Mouse (Mus musculus) left cerebral cortex, postnatal 25 days (tissue): ENCODE results near the gene Upk1b. TPM values are rescaled to one million over a fixed set of nuclear protein-coding genes. Genes with fewer than 3 reads are reported as not detected.
"Not testable (repeated sequence)": the region's sequence is repeated elsewhere in the genome, so short reads cannot be mapped to it uniquely, and the experiment has no call there.

Experiments
- DNase-seq, 2 experiments: peaks; one replicate each; pipeline ENCODE4 v3.0.0; 2022; ENCODE audit warnings: low spot score in 2 of 2, mixed read lengths in 1 of 2
- intact Hi-C: fragments of 180-260 bp; cut with DNase I; formaldehyde crosslinking; loops from one replicate; pipeline ENCODE4 v1.15.1; 2025
- total RNA-seq, 2 experiments: library from RNA; stranded (reverse); gene quantifications; 2 replicates each; pipeline ENCODE4 v1.2.3; 2021

Gene Upk1b
- total RNA-seq: 1 to 10 TPM; 1.8 to 1.9 TPM

DNA sequence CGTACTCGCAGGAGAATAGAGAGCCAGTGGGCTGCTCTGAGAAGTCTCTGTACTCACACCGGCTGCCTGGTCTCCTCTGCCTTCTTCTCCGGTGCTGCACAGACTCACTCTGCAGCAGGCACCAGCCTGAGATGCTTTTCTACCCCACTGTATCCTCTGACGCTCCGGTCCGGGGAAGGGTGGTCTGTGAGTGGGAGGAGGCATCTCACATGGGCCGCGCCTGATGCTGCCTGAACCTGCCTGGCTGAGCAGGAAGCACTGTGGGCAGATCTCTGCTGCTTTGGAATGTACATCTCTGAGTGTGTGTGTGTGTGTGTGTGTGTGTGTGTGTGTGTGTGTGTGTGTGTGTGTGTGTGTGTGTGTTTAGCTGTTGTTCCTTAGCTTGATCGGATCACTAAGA lies at the start of gene Upk1b:
Upk1b (minus strand) TSS at position 238 of the 400 bp plus-strand sequence.
- DNase-seq: no peak
- intact Hi-C loops: no loop called here

GRCm38 (mm10) chr16:38828649-38829048 lies 28.5 kb upstream of the Upk1b start, which contains the start of gene 4930435E12Rik:
Gene 4930435E12Rik, minus strand, starts transcription at chr16:38828749.
- intact Hi-C loops: no loop called here
- no peak for DNase-seq

GRCm38 (mm10) chr16:38812521-38812920 lies 12.4 kb upstream of the Upk1b start:
- DNase-seq: peak; percentile 60 to 72
- intact Hi-C loops: loop anchor here (5.0 to 10.0 kb wide), 3 partner anchors 78 to 275 kb away; no protein-coding TSS in a partner anchor

DNA sequence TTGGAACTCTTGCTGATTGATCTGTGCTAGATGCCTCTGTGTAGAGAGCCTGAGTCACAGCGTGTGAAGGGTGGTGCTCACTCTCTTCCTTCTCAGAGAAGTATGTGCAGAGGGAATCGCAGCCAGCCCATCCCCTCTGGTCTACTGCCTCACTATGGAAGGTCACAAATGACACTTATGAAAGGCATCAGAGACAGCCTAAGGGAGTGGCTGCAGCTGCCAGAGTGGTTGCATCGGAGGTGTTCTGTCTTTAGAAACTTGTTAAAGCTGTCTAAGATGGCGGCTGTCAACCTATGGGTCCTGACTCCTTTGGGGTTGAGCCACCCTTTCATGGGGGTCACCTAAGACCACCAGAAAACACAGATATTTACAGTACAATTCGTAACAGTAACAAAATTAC lies 10.1 kb upstream of the Upk1b start:
- intact Hi-C loops: loop anchor here (5.0 to 10.0 kb wide), 3 partner anchors 75 to 273 kb away; no protein-coding TSS in a partner anchor
- DNase-seq: no peak

DNA sequence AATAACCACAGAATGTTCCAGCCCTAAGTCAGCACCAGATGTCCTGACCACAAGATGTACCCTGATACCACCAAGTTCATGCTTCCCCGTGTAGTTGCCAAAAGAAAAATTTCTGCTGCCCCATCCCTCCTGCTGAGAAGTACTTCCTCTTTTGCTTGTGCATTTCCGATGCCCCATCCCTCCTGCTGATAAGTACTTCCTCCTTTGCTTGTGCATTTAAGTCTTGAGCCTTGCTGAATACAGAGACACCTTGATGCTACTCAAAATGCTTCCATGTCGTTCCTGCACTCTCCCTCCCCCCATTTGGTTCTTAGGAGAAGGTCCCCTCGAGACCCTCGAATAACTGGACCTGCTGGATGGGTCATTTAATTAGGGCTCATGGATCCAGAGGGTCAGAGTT lies 7.7 kb upstream of the Upk1b start:
- intact Hi-C loops, DNase-seq: not testable (repeated sequence)

DNA sequence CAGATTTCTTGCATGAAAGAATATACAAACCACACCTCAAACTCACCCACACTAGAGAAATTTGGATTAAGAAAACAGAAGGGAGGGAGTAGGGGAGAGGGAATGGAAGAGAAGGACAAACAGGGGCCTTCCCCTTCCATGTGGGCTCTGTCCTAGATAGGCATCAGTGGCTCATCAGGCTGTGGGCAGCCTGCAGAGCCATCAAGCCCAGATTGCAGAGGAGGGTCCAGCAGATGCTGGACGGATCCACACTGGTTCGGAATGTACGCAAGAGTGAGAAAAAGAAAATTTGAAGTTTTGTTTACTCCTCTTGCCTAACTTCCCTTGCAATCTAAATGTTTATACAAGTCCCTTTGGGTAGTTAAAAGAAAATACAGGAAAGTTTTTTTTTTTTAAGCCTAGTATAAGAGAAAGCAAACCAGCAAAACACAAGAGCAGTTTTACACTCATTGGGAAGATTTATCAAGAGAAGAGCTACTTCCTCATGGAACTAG lies 1.1 kb downstream of the Upk1b start:
- no peak for DNase-seq
- intact Hi-C loops: no loop called here

DNA sequence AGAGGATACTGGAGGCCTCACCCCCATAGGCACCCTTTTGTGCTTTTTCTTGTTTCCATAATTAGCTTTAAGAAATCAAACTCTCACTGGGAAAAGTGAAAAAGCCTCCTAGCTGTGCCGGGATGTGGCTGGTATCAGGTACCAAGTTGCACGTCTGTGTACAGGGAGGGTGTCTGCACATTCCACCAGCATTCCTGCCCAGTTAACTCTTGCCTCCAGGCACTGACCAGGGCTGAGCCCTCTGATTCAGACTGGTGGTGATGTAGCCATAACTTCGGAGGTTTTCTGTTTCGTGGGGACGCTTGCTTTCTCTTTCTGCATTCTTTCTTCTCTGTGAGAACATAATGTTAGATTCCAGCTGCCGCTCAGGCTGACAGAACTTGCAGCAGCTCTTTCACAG lies 7.0 kb downstream of the Upk1b start:
- no peak for DNase-seq
- intact Hi-C loops: no loop called here

- intact Hi-C loops: no loop called here
- no peak for DNase-seq
Observed at GRCm38 (mm10) chr16:38789966-38790365, 10.2 kb downstream of the Upk1b start.

DNA sequence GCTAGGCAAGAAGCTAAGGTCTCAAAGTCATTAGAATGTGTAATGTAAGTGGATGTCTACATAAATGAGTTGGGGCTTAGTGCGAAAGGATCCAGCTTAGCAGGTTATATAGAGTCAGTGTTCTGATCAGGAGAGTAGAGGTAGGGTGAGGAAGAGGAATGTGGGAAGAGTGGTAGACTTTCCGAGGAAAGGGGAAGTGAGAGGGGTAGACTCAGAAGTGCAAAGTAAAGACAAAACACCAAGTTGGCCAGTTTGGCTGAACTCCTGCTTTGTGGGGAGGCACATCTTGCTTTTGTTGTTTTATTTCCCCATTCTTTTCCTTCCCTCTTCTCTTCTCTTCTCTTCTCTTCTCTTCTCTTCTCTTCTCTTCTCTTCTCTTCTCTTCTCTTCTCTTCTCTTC lies 11.1 kb downstream of the Upk1b start:
- no peak for DNase-seq
- intact Hi-C loops: no loop called here

DNA sequence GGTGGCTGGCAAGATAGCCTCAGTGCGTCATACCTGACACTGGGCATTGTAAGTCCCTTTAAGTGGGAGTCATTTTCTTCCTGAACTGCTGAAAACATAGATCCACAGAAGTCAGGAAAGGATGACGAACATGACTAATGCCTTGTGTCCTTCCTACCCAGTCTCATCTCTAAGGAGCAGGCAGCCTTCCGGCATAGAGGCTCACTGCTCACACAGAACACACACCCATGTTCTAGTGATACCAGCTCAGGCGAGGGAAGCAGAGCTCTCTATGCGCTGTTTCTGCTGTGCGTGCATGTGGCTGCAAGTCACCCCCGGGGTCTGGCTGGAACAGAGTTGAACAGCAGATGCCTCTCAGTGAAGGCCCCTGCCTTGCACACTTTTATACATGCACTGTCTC lies 14.8 kb downstream of the Upk1b start:
- DNase-seq: peak in 1 of 2 experiments; percentile 18
- intact Hi-C loops: no loop called here

DNA sequence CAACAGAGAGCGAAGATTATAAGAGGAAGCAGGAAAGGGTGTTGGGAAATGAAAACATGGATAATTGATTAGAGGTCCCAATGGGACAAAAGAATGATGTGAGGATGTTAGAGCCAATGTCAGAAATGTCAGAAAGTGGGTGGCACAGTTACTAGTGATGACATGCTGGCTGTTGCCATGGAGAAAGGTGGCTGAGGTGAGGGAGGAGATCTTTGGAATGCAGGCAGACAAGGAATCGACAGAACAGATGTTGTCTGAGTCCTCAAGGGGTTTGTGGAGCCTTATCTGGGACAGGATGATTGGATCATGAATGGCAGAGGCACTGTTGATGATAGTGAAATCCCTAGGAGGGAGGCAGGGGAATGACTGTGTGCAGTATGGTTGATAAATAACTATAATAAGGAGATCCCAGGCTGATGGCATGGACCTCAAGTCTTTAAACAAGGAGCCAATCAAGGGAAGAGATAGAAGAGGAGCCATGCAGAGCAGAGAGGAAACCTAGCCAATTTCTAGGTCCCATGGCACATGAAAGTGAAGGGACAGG lies 17.5 kb downstream of the Upk1b start:
- intact Hi-C loops: no loop called here
- no peak for DNase-seq

- DNase-seq: no peak
- intact Hi-C loops: no loop called here
Observed at GRCm38 (mm10) chr16:38781946-38782345, 18.2 kb downstream of the Upk1b start.

- DNase-seq: no peak
- intact Hi-C loops: no loop called here
Observed at GRCm38 (mm10) chr16:38780960-38781572, 19.1 kb downstream of the Upk1b start.

DNA sequence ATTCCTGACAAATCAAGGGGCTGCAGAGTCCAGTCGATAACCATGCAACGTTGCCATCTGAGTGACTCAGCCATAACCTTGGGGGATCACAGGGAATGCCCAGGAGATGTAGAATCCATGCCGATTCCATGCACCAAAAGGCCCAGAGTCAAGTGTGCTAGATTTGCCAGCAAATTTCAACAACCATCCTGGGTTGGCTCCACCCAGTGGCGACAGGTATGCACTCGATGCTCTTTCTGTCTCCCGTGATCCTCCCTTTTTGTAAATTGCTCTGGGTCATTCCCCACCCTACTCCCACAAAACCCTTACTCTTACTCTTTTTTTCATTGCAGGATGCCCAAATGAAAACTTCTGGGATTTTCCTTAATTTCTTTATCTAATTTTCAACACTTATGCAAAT lies 23.8 kb downstream of the Upk1b start:
- no peak for DNase-seq
- intact Hi-C loops: no loop called here

DNA sequence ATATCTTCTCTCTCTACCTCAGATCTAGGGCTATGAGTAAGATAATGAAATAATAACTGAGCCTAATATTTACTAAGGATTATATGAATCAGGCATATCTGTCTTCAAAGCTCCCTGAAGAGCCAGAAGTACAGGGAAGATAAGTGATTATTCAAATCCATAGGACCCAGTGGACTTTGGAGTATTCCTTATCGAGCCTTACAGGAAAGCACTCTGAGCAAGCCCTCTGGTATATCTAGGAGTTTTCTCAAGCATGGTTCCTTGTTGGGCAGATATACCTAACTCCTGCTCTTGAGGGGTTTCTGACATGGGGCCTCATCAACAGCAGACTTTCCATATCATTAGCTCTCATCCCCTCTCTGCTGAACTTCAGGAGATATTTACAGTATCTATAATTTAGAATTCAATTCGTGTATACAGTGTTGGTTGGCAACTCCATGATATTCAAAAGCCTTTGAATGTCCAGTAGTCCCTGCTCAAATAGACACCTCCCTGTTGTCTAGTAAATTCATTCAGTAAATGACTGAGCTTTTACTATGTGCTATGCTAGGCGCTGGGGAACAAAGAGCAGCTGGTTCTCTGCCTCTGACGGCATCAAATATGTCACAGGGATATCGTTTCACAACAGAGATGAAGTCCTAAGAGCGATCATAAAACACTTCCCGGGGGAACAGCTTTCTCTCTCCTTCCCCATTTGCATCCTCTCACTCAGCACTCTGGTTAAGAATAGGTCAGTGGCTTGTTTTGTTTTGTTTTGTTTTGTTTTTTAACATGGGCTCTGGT lies 25.0 kb downstream of the Upk1b start:
- intact Hi-C loops: no loop called here
- no peak for DNase-seq

DNA sequence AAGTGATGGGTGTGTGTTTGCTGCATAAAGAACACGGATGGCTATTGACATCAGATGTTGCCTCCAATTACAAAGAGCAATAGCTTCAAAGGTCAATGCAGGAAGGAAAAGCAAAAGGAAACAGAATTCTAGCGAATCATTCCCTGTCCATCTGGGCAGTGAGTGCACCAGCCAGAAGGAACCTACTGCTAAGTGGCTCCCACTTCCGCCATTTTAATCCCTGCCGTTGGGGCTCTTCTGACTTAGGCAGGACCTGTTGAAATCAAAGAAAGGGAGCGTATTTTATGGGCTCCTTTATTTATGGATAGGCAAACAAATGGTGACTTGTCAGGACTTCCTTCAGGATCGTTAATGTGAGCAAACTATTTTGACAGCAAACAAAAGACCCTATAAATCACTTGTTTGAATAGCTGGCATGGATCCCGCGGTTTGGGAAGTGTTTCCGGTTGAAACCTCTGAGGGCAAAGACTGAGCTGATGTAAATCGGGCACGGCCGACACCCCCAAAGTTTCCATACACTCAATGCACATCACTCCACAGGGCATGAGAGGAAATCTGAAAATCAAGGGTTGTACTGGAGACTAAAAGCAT lies 27.1 kb downstream of the Upk1b start:
- intact Hi-C loops: no loop called here
- no peak for DNase-seq

GRCm38 (mm10) chr16:38771145-38771544 lies 29.0 kb downstream of the Upk1b start:
- intact Hi-C loops: no loop called here
- no peak for DNase-seq

- intact Hi-C loops: no loop called here
- DNase-seq: no peak
Observed at GRCm38 (mm10) chr16:38769529-38769928, 30.6 kb downstream of the Upk1b start.

- DNase-seq: no peak
Observed at GRCm38 (mm10) chr16:38768386-38768785, 31.7 kb downstream of the Upk1b start.

DNA sequence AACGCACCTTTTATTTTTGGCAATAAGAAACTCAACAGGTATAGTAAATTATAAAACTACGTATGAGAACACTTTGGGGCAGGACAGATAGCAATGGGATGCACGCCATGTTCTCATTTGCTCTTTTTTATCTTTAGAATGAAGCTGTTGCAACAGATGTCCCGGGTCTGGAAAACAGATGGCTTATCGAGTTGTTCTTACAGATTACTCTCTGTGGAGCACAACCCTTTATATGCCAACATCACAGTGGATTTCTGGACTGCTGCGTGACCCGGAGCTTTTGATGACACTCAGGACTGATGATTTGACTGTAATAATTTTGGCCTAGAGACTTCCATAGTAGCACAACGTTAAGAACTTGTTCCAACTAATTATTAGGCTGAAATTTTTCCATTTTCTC lies 32.4 kb downstream of the Upk1b start:
- DNase-seq: peak; percentile 36 to 59
- intact Hi-C loops: no loop called here

More at GRCm38 (mm10) chr16:38768386-38768785, 31.7 kb downstream of the Upk1b start:
- intact Hi-C loops: no loop called here
